ENCODE assay signal across 8 mouse cellular contexts in genomic region chr6:91474441-91475190, GRCm38 (mm10). TPM values are rescaled to one million over a fixed set of nuclear protein-coding genes. Genes with fewer than 3 reads are reported as not detected.
DNase-seq lines count a peak whose midpoint lies in the region; ATAC-seq and TF ChIP-seq lines count a peak whose summit lies in the region.

No protein-coding gene starts in this region.

- no peak for ATAC-seq in liver, postnatal 0 days

- no peaks in the 10 kb centered on the region for H3K27me3 ChIP-seq in E14TG2a.4 (ENCODE audit: insufficient read depth, low read length)
- no peaks in the 10 kb centered on the region for H3K27me3 ChIP-seq in liver, postnatal 0 days (ENCODE audit: insufficient read depth, low read length)

- no peak for TF ChIP-seq POLR2A in cortical plate, adult 2 months (IDR thresholded peaks at IDR 0.05; ENCODE audit: extremely low read depth, insufficient read depth, low read length)

- peak overlapping the region; percentile 99 for H3K4me2 ChIP-seq in liver, postnatal 0 days (ENCODE audit: low read depth, low read length)

- peak; percentile 94 for DNase-seq in heart, adult 11 months
- no peak for DNase-seq in heart, adult 9 months (ENCODE audit: low spot score in 2 of 2)
- peak; percentile 42 for DNase-seq in heart, postnatal 10 days
- DNase-seq in liver, postnatal 0 days, result peak; percentile 28
- peak; percentile 52 for DNase-seq in skeletal muscle tissue, adult 2 months (ENCODE audit: low read depth, low spot score)
- DNase-seq in spleen, adult 12 weeks (ENCODE audit: low spot score), result no peak

- no peak for TF ChIP-seq CTCF in E14TG2a.4 (conservative IDR thresholded peaks at IDR 0.05; ENCODE audit: low read length)
- no peak for TF ChIP-seq CTCF in cortical plate, adult 2 months (IDR thresholded peaks at IDR 0.05; ENCODE audit: extremely low read depth, insufficient read depth, low read length)
- TF ChIP-seq CTCF in liver, postnatal 0 days (IDR thresholded peaks at IDR 0.05; ENCODE audit: low read depth), result no peak

- H3K36me3 ChIP-seq in E14TG2a.4 (ENCODE audit: insufficient read depth, low read length), result peaks cover 71% of the 10 kb centered on the region
- H3K36me3 ChIP-seq in liver, postnatal 0 days (replicated peaks; ENCODE audit: insufficient read depth, low read length), result peaks cover 23% of the 10 kb centered on the region

- no peak overlapping the region for H3K27ac ChIP-seq in cortical plate, adult 2 months (ENCODE audit: insufficient read depth, low read length)
- H3K27ac ChIP-seq in liver, postnatal 0 days (ENCODE audit: low read depth), result no peak overlapping the region; the same call in 1 of the 2 replicates

- H3K9me3 ChIP-seq in E14TG2a.4 (ENCODE audit: low read length), result no peaks in the 10 kb centered on the region
- no peaks in the 10 kb centered on the region for H3K9me3 ChIP-seq in liver, postnatal 0 days (ENCODE audit: low read length)

- peaks cover 69% of the 10 kb centered on the region for H3K4me1 ChIP-seq in E14TG2a.4 (replicated peaks; ENCODE audit: low read depth, low read length)
- peaks cover 4% of the 10 kb centered on the region for H3K4me1 ChIP-seq in cortical plate, adult 2 months (ENCODE audit: control insufficient read depth, insufficient read depth, low read length)
- H3K4me1 ChIP-seq in liver, postnatal 0 days (ENCODE audit: insufficient read depth), result peaks cover 22% of the 10 kb centered on the region

- peak overlapping the region; percentile 97 for H3K4me3 ChIP-seq in E14TG2a.4 (replicated peaks; ENCODE audit: low read length)
- H3K4me3 ChIP-seq in cortical plate, adult 2 months (ENCODE audit: insufficient read depth, low read length), result peak overlapping the region; percentile 54
- H3K4me3 ChIP-seq in liver, postnatal 0 days (ENCODE audit: low read depth, low read length), result peak overlapping the region; percentile 82

- TF ChIP-seq EP300 in liver, postnatal 0 days (IDR thresholded peaks at IDR 0.05; ENCODE audit: low read depth), result no peak

- WGBS in liver, postnatal 0 days (ENCODE audit: insufficient replicate concordance), result 56% methylated on average over 9 of the region's 9 CpGs

- H3K9ac ChIP-seq in liver, postnatal 0 days (replicated peaks), result peak overlapping the region; percentile 88

- intact Hi-C loops in heart, postnatal 10 days (cut with DNase I), result no loop called here

RNA-seq across cellular contexts. Expression of gene Tmem43, which starts 1.1 kb away (rescaled TPM):
- 30.8 and 33.3 TPM in 2 replicates for polyA plus RNA-seq in cortical plate, adult 2 months (2012; rRNA removed)
- total RNA-seq in heart, postnatal 10 days (2021), result 10 to 100 TPM; 27.0 to 28.4 TPM
- 6.9 and 8.1 TPM in 2 replicates for polyA plus RNA-seq in liver, postnatal 0 days (2015; fragmentation: Nextera tagmentation; extraction: Ambion mirVana)

RNA-seq across cellular contexts. Expression of gene Chchd4, which starts 1.3 kb away (rescaled TPM):
- polyA plus RNA-seq in cortical plate, adult 2 months (2012; rRNA removed), result 16.8 and 18.6 TPM in 2 replicates
- total RNA-seq in heart, postnatal 10 days (2021), result 10 to 100 TPM; 16.9 to 17.4 TPM
- polyA plus RNA-seq in liver, postnatal 0 days (2015; fragmentation: Nextera tagmentation; extraction: Ambion mirVana), result 10.7 and 11.3 TPM in 2 replicates

RNA-seq across cellular contexts. Expression of gene Xpc, which starts 41.1 kb away (rescaled TPM):
- 12.5 and 13.6 TPM in 2 replicates for polyA plus RNA-seq in cortical plate, adult 2 months (2012; rRNA removed)
- total RNA-seq in heart, postnatal 10 days (2021), result 10 to 100 TPM in 1 of 2 experiments, 1 to 10 TPM in 1; 9.9 to 11.4 TPM
- polyA plus RNA-seq in liver, postnatal 0 days (2015; fragmentation: Nextera tagmentation; extraction: Ambion mirVana), result 6.3 and 6.7 TPM in 2 replicates

RNA-seq across cellular contexts. Expression of gene Lsm3, which starts 41.1 kb away (rescaled TPM):
- polyA plus RNA-seq in cortical plate, adult 2 months (2012; rRNA removed), result 56.9 and 60.7 TPM in 2 replicates
- 10 to 100 TPM; 64.7 to 69.5 TPM for total RNA-seq in heart, postnatal 10 days (2021)
- polyA plus RNA-seq in liver, postnatal 0 days (2015; fragmentation: Nextera tagmentation; extraction: Ambion mirVana), result 67.8 and 69.6 TPM in 2 replicates

Comparison
In these comparisons a context has a peak if more than half of its experiments do, and no peak if none do; other contexts are left out.
1. DNase-seq: peak in heart, adult 11 months (single experiment), heart, postnatal 10 days (2 of 2), liver, postnatal 0 days (single experiment) and skeletal muscle tissue, adult 2 months (single experiment); none in heart, adult 9 months (0 of 2) and spleen, adult 12 weeks (single experiment).
2. Peak in every context shown above with its lines, with median percentiles within 50 percentile points of each other: H3K4me3 ChIP-seq.